Mouse (Mus musculus) skeletal muscle tissue, adult 2 months (tissue): Measurements from ENCODE around the gene Rcan1.
A peak's percentile ranks its signal among the peaks of the same experiment; 100 is the strongest.

Experiments used
- DNase-seq: peaks from one replicate; pipeline ENCODE4 v3.0.0-alpha.2; 2012; ENCODE audit warnings: low read depth, low spot score

The Rcan1 gene

DNA sequence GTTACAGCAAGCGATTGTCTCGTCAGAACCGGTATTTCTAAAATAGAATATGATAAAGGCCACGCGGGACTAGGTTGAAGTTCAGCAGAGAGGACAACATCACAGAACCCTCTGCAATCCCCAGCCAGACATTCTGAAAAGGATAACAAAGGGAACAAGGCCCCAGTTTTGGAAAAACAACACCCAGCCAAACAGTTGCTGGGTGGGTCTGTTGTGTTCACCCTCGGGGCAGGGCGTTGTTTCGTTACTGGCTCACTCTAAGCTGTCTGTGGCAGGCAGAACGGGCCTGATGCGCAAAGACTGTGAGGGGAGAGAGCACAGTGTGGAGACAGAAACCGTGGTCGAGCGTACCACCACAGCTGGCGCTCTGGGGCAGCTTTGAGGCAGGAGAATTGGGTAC lies 2.2 kb downstream of the Rcan1 start:
- peak; percentile 66 for DNase-seq

DNA sequence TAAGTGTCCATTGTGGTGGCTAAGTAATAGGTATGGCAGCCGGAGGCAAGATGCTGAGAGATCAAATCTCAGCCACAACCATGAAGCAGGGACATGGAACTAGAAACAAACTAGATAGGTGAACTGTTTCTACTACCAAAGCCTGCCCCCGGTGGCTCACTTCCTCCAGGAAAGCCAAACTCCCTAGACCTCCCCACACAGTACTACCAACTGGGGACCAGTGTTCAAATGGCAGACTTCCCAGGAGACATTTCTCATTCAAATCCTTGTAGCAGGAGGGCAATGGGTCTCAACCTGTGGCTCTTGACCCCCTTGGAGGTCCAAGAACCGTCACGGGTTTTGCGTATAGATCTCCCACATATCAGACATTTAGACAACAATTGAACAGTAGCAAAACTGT lies 3.6 kb downstream of the Rcan1 start:
- DNase-seq, result no peak

GRCm38 (mm10) chr16:92465642-92466526 lies 4.8 kb downstream of the Rcan1 start:
- DNase-seq, result peak; percentile 99

- DNase-seq, result no peak
Measured at GRCm38 (mm10) chr16:92465226-92465625, 5.4 kb downstream of the Rcan1 start.

- DNase-seq, result no peak
Measured at GRCm38 (mm10) chr16:92464390-92464972, 6.2 kb downstream of the Rcan1 start.

GRCm38 (mm10) chr16:92461412-92461811 lies 9.3 kb downstream of the Rcan1 start:
- no peak for DNase-seq

DNA sequence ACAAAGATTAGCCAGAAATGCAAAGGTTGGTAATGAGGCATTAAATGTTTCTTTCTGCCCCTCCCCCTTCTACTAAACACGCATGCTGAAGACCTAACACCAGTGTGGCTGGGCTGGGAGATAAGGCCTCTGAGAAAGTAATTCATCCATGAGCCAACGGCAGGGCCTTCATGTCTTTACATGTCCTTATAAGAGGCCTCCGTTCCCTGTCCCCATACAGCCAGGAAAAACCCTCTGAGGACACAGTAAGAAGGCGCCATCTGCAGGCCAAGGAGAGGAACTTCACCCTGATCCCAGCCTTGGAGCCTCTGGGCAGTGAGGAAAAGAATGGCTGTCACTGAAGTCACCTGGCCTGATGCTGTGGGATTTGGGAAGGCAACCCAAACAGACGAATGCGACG lies 13.1 kb downstream of the Rcan1 start:
- DNase-seq, result peak; percentile 71

DNA sequence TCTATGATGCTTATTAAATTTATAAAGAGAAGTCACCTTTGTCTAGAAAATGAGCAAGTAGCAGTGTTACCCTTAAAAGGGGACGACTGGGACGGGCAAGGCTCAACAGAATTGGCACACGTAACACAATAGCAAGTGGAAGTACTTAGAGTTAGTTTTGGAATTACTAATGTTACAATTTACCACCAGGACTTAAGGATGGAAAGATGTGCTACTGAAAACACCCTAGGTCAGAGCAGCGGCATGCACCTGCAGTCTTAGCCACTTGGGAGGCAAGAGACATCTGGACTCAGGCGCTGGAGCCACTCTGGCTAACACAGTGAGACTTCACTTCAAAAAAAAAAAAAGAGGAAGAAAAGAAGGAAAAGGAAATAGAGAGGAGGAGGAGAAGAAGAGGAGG lies 14.7 kb downstream of the Rcan1 start:
- DNase-seq, result no peak

- no peak for DNase-seq
Measured at GRCm38 (mm10) chr16:92455488-92455887, 15.2 kb downstream of the Rcan1 start.

GRCm38 (mm10) chr16:92454495-92454894 lies 16.2 kb downstream of the Rcan1 start:
- no peak for DNase-seq

DNA sequence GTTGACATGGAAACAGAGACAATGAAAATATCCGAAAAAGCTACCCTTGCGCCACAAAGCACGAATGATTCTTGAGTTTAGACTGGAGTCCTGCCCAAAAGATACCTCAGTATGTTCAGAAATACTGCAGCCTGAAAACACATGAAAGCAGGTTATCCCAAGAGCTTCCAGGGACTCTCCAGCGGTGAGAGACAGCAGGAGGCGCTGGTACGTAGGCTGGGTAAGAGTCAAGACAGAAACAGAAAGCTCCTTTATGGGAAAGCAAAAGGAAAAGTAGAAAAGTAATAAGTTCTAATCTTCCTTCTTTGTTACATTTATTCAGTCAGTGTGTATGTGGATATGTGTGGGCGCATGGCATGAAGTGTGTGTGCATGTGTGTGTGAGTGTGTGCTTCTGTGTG lies 16.7 kb downstream of the Rcan1 start:
- no peak for DNase-seq

DNA sequence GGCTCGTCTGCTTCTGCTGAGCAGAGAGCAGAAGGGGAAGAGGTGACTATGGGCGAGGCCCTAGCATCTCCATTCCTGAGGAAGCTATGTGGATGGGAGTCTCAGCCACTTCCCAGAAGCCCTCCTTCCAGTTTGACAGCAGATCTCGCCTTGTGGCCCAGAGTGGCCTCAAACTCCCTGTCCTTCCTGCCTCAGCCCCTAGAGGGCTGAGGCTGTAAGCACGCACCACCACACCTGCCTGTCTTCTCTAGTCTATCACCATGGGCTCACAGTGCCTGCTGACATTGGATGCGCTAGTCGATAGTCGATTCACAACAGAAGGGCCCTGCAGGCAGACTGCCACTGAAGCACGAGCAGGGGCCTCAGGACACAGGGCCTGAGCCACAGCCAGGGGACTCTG lies 18.1 kb downstream of the Rcan1 start:
- DNase-seq, result no peak

- peak; percentile 38 for DNase-seq
Measured at GRCm38 (mm10) chr16:92451516-92452072, 19.1 kb downstream of the Rcan1 start.

DNA sequence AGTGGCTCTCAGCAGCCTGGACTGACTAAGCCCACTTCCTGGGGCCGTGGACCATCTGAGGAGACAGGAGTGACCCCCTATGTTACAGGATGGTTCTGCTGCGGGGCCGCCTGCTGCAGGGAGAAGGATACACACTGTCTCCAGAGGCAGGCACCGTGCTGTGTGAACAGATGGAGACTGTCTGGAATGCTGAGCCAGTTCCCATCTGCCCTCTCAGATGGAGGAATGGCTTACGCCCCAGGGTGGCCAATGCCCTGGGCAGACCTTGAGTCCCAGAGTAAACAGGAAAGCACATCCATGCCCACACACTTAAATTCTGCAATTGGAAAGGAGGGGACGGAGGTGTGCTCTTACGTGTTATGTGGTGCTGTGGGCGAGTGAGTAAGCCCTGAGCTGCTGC lies 20.3 kb downstream of the Rcan1 start:
- no peak for DNase-seq

- DNase-seq, result no peak
Measured at GRCm38 (mm10) chr16:92449080-92449479, 21.6 kb downstream of the Rcan1 start.

- DNase-seq, result peak; percentile 36
Measured at GRCm38 (mm10) chr16:92445377-92445776, 25.3 kb downstream of the Rcan1 start.

DNA sequence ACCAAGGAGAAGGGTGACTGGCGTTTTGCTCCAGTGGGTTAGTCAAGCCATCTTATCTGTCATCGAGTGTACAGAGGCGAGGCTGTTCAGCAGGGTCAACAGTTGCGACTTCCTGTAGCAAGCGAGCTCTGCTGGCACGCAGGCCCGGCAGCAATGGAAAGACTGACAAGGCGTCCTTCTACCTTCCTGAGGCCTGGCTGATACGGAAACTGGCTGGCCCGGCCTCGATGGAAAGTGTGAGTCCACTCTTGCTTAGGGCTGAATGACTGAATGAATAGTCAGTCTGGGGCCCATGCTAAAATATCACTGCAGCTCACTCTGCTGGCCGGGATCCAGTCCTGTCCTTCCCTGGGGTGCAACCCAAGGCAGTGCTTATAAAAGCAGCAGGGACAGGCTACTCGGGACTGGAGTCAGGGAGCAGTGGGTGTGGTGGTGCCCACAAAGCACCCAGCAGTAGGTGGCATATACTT lies 27.0 kb downstream of the Rcan1 start:
- DNase-seq, result peak; percentile 72

GRCm38 (mm10) chr16:92442946-92443345 lies 27.7 kb downstream of the Rcan1 start:
- no peak for DNase-seq

- no peak for DNase-seq
Measured at GRCm38 (mm10) chr16:92442150-92442549, 28.5 kb downstream of the Rcan1 start.

- DNase-seq, result no peak
Measured at GRCm38 (mm10) chr16:92441203-92441602, 29.5 kb downstream of the Rcan1 start.

DNA sequence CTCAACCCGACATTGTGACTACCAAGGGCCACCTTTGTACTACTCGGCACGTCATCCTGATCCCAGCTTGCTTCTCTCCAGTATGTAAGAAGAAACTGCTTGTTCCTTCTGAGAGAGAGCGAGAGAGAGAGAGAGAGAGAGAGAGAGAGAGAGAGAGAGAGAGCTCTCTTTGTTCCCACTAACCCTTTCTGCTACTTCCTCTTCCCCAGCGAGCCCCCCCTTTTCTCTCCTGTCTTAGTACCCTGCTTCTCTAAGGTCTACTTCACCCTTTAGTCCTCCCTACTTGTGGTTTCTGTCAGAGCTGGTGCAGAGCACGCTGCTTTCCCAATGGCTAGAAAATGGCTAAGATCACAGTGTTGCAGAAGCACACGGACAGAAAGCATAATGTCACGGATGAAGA lies 30.4 kb downstream of the Rcan1 start:
- no peak for DNase-seq

DNA sequence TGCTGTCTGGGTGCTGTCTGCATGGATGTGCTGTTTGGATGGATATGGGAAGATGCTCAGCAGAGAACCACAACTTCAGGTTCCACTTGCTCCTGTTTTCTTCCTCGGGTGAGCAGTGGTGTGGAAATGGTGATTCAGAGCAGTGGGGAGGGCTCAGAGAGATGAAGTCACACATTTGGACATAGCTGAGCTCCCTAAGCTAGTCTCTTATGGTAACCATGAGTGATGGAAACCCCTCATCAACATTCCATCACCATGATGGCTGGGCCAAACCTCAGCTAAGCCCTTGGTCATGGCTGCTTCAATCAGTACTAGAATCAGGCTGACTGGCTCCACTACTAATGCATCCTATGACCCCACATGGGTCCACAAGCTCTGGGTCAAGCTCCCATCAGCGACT lies 30.9 kb downstream of the Rcan1 start:
- DNase-seq, result no peak
